Mouse (Mus musculus): ENCODE results near the gene Tmigd1.

DNA sequence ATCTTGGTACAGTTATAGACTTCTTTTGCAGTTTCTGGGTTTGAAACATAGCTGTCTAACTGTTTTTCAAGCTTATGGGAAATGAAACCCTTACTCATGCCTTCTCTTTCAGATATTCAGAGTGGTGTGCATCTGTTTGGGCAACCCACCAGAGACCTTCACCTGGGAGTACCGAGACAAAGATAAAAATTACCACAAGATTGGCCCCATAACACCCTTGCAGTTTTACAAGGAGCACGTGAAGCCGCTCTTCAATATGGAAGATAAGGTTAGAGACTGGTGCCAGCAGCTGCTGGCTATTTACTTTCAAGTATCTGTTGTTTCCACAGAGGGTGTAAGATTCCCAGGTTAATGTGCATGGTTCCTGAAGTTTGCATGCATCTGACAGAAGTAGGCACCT, 63.7 kb downstream of the Tmigd1 start:
- TF ChIP-seq CTCF (IDR thresholded peaks at IDR 0.05; ENCODE audit: insufficient read depth, low read length) = no peak
- no peak for TF ChIP-seq POLR2A (IDR thresholded peaks at IDR 0.05; ENCODE audit: borderline replicate concordance, extremely low read depth, low read depth, low read length)

Data from lung, adult 2 months (tissue).